Comparison of ENCODE assay signal across 30 mouse cellular contexts in the genomic region with DNA sequence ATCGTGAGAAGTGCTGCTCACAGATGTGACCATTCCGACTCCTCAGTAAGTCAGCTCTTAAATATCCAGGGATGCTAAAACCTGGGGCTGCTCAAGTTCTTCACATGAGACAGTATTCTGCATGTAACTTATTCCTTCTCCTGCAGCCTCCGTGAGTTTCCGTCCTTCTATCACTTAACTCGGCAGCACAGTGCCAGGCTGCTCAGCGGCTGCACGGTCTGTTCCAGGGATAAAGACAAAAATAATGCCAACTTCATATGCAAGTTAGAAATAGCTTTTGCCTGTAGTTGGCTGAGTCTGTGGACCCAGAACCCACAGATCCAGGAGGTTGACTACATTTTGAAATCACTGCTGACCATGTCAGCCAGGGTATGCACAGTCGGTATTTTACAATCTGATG. TPM values are rescaled to one million over a fixed set of nuclear protein-coding genes. Genes with fewer than 3 reads are reported as not detected.
DNase-seq lines count a peak whose midpoint lies in the region; ATAC-seq lines count a peak whose summit lies in the region.
"Had no signal": no experiment of that assay in that cellular context is flagged by ENCODE, and none has a peak within 500 bp of the region (broad histone marks: within the 10 kb centered on the region; RNA-seq: fewer than 3 reads in every experiment).

No protein-coding gene starts in this region.

- no peaks in the 10 kb centered on the region for H3K27me3 ChIP-seq in heart, embryonic 10.5 days (ENCODE audit: insufficient read depth, poor library complexity, severe bottlenecking)
- H3K27me3 ChIP-seq: embryonic facial prominence, embryonic 12.5 days; hindbrain, embryonic 15.5 days; limb, embryonic 12.5 days; liver, embryonic 15.5 days; midbrain, embryonic 15.5 days; neural tube, embryonic 15.5 days; stomach, embryonic 15.5 days had no signal

- peaks cover 13% of the 10 kb centered on the region for H3K4me1 ChIP-seq in heart, embryonic 10.5 days
- H3K4me1 ChIP-seq: embryonic facial prominence, embryonic 12.5 days; forebrain, embryonic 10.5 days; hindbrain, embryonic 10.5 days; liver, embryonic 15.5 days; midbrain, embryonic 10.5 days; midbrain, embryonic 15.5 days had no signal

- no peak overlapping the region for H3K27ac ChIP-seq in heart, embryonic 10.5 days
- H3K27ac ChIP-seq: embryonic facial prominence, embryonic 12.5 days; forebrain, embryonic 10.5 days; hindbrain, embryonic 10.5 days; hindbrain, embryonic 15.5 days; limb, embryonic 12.5 days; liver, embryonic 15.5 days; midbrain, embryonic 10.5 days; midbrain, embryonic 15.5 days; neural tube, embryonic 15.5 days; stomach, embryonic 15.5 days had no signal

- peak; percentile 21 to 42 for DNase-seq in heart, adult 18-20 months
- DNase-seq in heart, embryonic 10.5 days (ENCODE audit: low spot score), result no peak
- peak; percentile 34 for DNase-seq in layer of hippocampus, adult 9-11 months
- DNase-seq in layer of hippocampus, postnatal 10 days (ENCODE audit: low spot score in 2 of 2), result no peak
- peak; percentile 46 for DNase-seq in right cerebral cortex, adult 18-20 months
- DNase-seq in right cerebral cortex, adult 2 months (ENCODE audit: low spot score in 2 of 2), result no peak
- DNase-seq: adrenal gland, postnatal 14 days; cerebellum, adult 11-12 months; cerebellum, adult 9-11 months; embryo, embryonic 11 days; gastrocnemius, postnatal 14 days; kidney, adult 11 months; kidney, postnatal 14 days; lung, embryonic 14.5 days; retina, postnatal 1 day; thymus, postnatal 14 days had no signal

- H3K9me3 ChIP-seq in heart, embryonic 10.5 days, result no peaks in the 10 kb centered on the region
- H3K9me3 ChIP-seq: embryonic facial prominence, embryonic 12.5 days; forebrain, embryonic 10.5 days; hindbrain, embryonic 10.5 days; hindbrain, embryonic 15.5 days; limb, embryonic 12.5 days; liver, embryonic 15.5 days; midbrain, embryonic 10.5 days; midbrain, embryonic 15.5 days; neural tube, embryonic 15.5 days; stomach, embryonic 15.5 days had no signal

- H3K4me3 ChIP-seq in heart, embryonic 10.5 days, result no peak overlapping the region
- H3K4me3 ChIP-seq: embryonic facial prominence, embryonic 12.5 days; forebrain, embryonic 10.5 days; hindbrain, embryonic 10.5 days; hindbrain, embryonic 15.5 days; limb, embryonic 12.5 days; liver, embryonic 15.5 days; midbrain, embryonic 10.5 days; midbrain, embryonic 15.5 days; neural tube, embryonic 15.5 days; stomach, embryonic 15.5 days had no signal

- peaks cover 35% of the 10 kb centered on the region for H3K36me3 ChIP-seq in heart, embryonic 10.5 days

- no peak for ATAC-seq in erythroid progenitor cell, adult 5-6 weeks (replicated peaks; ENCODE audit: low FRiP score, poor library complexity, severe bottlenecking)
- ATAC-seq: CD4-positive, CD25-positive, alpha-beta regulatory T cell, adult 4 months; forebrain, embryonic 16.5 days; inflammation-experienced regulatory T-cells, adult 6 months; midbrain, embryonic 15.5 days had no signal

- WGBS in heart, embryonic 10.5 days, result 91% methylated on average over 8 of the region's 8 CpGs

RNA-seq across cellular contexts. Expression of a gene that starts 52.5 kb away (rescaled TPM):
- total RNA-seq in heart, adult 18-20 months (2021), result 10 to 100 TPM; 89.5 to 93.9 TPM
- 79.9 and 87.6 TPM in 2 replicates for polyA plus RNA-seq in heart, embryonic 10.5 days (2016; fragmentation: Nextera tagmentation; extraction: Ambion mirVana)
- 100 to 1,000 TPM in 1 of 2 experiments, 10 to 100 TPM in 1; 98.7 to 105 TPM for total RNA-seq in layer of hippocampus, postnatal 10 days (2021)
- total RNA-seq in erythroid progenitor cell, adult 5-6 weeks (2015; ENCODE audit: low replicate concordance), result 405 and 417 TPM in 2 replicates
- total RNA-seq in erythroid progenitor cell, adult 5-6 weeks (2017; ENCODE audit: low replicate concordance), result 704 and 813 TPM in 2 replicates

Comparison
In these comparisons a context has a peak if more than half of its experiments do, and no peak if none do; other contexts are left out.
1. DNase-seq: peak in heart, adult 18-20 months (2 of 2), layer of hippocampus, adult 9-11 months (single experiment) and right cerebral cortex, adult 18-20 months (single experiment); none in heart, embryonic 10.5 days (single experiment), layer of hippocampus, postnatal 10 days (0 of 2) and right cerebral cortex, adult 2 months (0 of 2).